Mouse (Mus musculus) MEL (cell line): Measurements from ENCODE around the gene Accs. TPM values are rescaled to one million over a fixed set of nuclear protein-coding genes. Genes with fewer than 3 reads are reported as not detected.
A peak's percentile ranks its signal among the peaks of the same experiment; 100 is the strongest.

Experiments
- DNase-seq: peaks from one replicate; pipeline ENCODE4 v3.0.0; 2011; ENCODE audit warnings: low read depth, low spot score
- H3K27ac ChIP-seq: 2 replicates; pipeline ENCODE4 v1.5.1; 2012; ENCODE audit warnings: low read depth, mild to moderate bottlenecking, control low read depth, low read length, moderate library complexity; ENCODE audit not compliant: control insufficient read depth
- H3K27me3 ChIP-seq, 2 experiments: fragments of 150-350 bp in 1 of 2; sonication (generic) in 1 of 2; 2 replicates each; pipeline ENCODE4 v1.6.1; 2012; ENCODE audit warnings: low read length in 2 of 2, mild to moderate bottlenecking in 2 of 2, improper control_type of control experiment in 1 of 2, moderate library complexity in 1 of 2; ENCODE audit not compliant: insufficient read depth in 2 of 2, control insufficient read depth in 1 of 2
- H3K36me3 ChIP-seq, 2 experiments: 2 replicates each; pipeline ENCODE4 v1.6.1; 2012 to 2014; ENCODE audit warnings: low read length in 2 of 2, improper control_type of control experiment in 1 of 2, inconsistent platforms in 1 of 2, mild to moderate bottlenecking in 1 of 2; ENCODE audit not compliant: insufficient read depth in 2 of 2, control insufficient read depth in 1 of 2
- H3K4me1 ChIP-seq, 2 experiments: fragments of 150-350 bp in 1 of 2; sonication (generic) in 1 of 2; 2 replicates each; pipeline ENCODE4 v1.6.1; 2012; ENCODE audit warnings: low read length in 2 of 2, improper control_type of control experiment in 1 of 2, mild to moderate bottlenecking in 1 of 2; ENCODE audit not compliant: insufficient read depth in 2 of 2, control insufficient read depth in 1 of 2
- H3K4me3 ChIP-seq, 2 experiments: fragments of 150-350 bp in 1 of 2; sonication (generic) in 1 of 2; 2 replicates each; pipeline ENCODE4 v1.5.1; 2012; ENCODE audit warnings: low read depth in 2 of 2, low read length in 2 of 2, mild to moderate bottlenecking in 2 of 2, moderate library complexity in 2 of 2, control low read depth in 1 of 2, improper control_type of control experiment in 1 of 2; ENCODE audit not compliant: control insufficient read depth in 1 of 2, insufficient read depth in 1 of 2
- H3K79me2 ChIP-seq: 2 replicates; pipeline ENCODE4 v1.6.1; 2012; ENCODE audit warnings: mild to moderate bottlenecking, low read length, moderate library complexity; ENCODE audit not compliant: control insufficient read depth, poor library complexity, insufficient read depth
- H3K9ac ChIP-seq: 2 replicates; pipeline ENCODE4 v1.6.1; 2012; ENCODE audit warnings: low read depth, mild to moderate bottlenecking, control low read depth, low read length, moderate library complexity; ENCODE audit not compliant: control insufficient read depth, poor library complexity, severe bottlenecking
- H3K9me3 ChIP-seq: fragments of 150-350 bp; sonication (generic); replicated peaks from 2 replicates; pipeline ENCODE4 v1.6.1; 2012; ENCODE audit warnings: mild to moderate bottlenecking, low read length, improper control_type of control experiment, moderate library complexity; ENCODE audit not compliant: insufficient read depth
- CTCF ChIP-seq, 3 experiments: IDR thresholded peaks in 2 of 3; conservative IDR thresholded peaks in 1 of 3; 2 replicates each; pipeline ENCODE4 v1.5.1; 2011 to 2012; ENCODE audit warnings: low read length in 3 of 3, low read depth in 2 of 3, mild to moderate bottlenecking in 2 of 3, improper control_type of control experiment in 1 of 3, inconsistent platforms in 1 of 3, mixed read lengths in 1 of 3, moderate library complexity in 1 of 3; ENCODE audit not compliant: control insufficient read depth in 1 of 3, insufficient read depth in 1 of 3, poor library complexity in 1 of 3, severe bottlenecking in 1 of 3
- EP300 ChIP-seq, 2 experiments: IDR thresholded peaks; 2 replicates each; pipeline ENCODE4 v1.6.1; 2011; ENCODE audit warnings: improper control_type of control experiment in 2 of 2, low read length in 2 of 2, low read depth in 1 of 2, mild to moderate bottlenecking in 1 of 2
- GABPA ChIP-seq: IDR thresholded peaks from 2 replicates; pipeline ENCODE4 v1.6.1; 2012; ENCODE audit warnings: low read depth, mild to moderate bottlenecking, inconsistent platforms, low read length, improper control_type of control experiment, moderate library complexity
- GATA1 ChIP-seq: IDR thresholded peaks from 2 replicates; pipeline ENCODE4 v1.6.1; 2011; ENCODE audit warnings: low read depth, low read length, improper control_type of control experiment
- HCFC1 ChIP-seq: IDR thresholded peaks from 2 replicates; pipeline ENCODE4 v1.6.1; 2012; ENCODE audit warnings: low read depth, mild to moderate bottlenecking, inconsistent platforms, low read length, improper control_type of control experiment, moderate library complexity
- MAFK ChIP-seq: IDR thresholded peaks from 2 replicates; pipeline ENCODE4 v1.6.1; 2011; ENCODE audit warnings: low read depth, mild to moderate bottlenecking, low read length, improper control_type of control experiment, borderline replicate concordance
- MAX ChIP-seq: IDR thresholded peaks from 2 replicates; pipeline ENCODE4 v1.6.1; 2011; ENCODE audit warnings: low read length, improper control_type of control experiment
- MAZ ChIP-seq: IDR thresholded peaks from 2 replicates; pipeline ENCODE4 v1.6.1; 2012; ENCODE audit warnings: low read depth, mild to moderate bottlenecking, inconsistent platforms, low read length, improper control_type of control experiment
- NELFE ChIP-seq: IDR thresholded peaks from 2 replicates; pipeline ENCODE4 v1.6.1; 2011; ENCODE audit warnings: low read depth, low read length, improper control_type of control experiment
- NRF1 ChIP-seq: IDR thresholded peaks from 2 replicates; pipeline ENCODE4 v1.6.1; 2014; ENCODE audit warnings: low read depth, mild to moderate bottlenecking, inconsistent platforms, low read length, improper control_type of control experiment, moderate library complexity; ENCODE audit not compliant: poor library complexity, insufficient read depth, severe bottlenecking
- POLR2A ChIP-seq, 2 experiments: IDR thresholded peaks; 2 replicates each; pipeline ENCODE4 v1.6.1; 2011 to 2012; ENCODE audit warnings: low read length in 2 of 2, mild to moderate bottlenecking in 2 of 2, control low read depth in 1 of 2, improper control_type of control experiment in 1 of 2, low read depth in 1 of 2, moderate library complexity in 1 of 2; ENCODE audit not compliant: control insufficient read depth in 1 of 2, insufficient read depth in 1 of 2, poor library complexity in 1 of 2
- POLR2AphosphoS2 ChIP-seq: IDR thresholded peaks from 2 replicates; pipeline ENCODE4 v1.6.1; 2011; ENCODE audit warnings: low read length, improper control_type of control experiment
- RCOR1 ChIP-seq: IDR thresholded peaks from 2 replicates; pipeline ENCODE4 v1.6.1; 2012; ENCODE audit warnings: low read depth, mild to moderate bottlenecking, inconsistent platforms, low read length, improper control_type of control experiment
- SMC3 ChIP-seq: IDR thresholded peaks from 2 replicates; pipeline ENCODE4 v1.6.1; 2011; ENCODE audit warnings: low read depth, low read length, improper control_type of control experiment
- TCF12 ChIP-seq: IDR thresholded peaks from 2 replicates; pipeline ENCODE4 v1.6.1; 2014; ENCODE audit warnings: low read depth, mild to moderate bottlenecking, inconsistent platforms, low read length, improper control_type of control experiment, moderate library complexity
- USF1 ChIP-seq: IDR thresholded peaks from 2 replicates; pipeline ENCODE4 v1.6.1; 2014; ENCODE audit warnings: low read depth, mild to moderate bottlenecking, inconsistent platforms, low read length, improper control_type of control experiment, moderate library complexity
- ZC3H11A ChIP-seq: IDR thresholded peaks from 2 replicates; pipeline ENCODE4 v1.6.1; 2012; ENCODE audit warnings: low read depth, mild to moderate bottlenecking, inconsistent platforms, low read length, improper control_type of control experiment
- ZKSCAN1 ChIP-seq: IDR thresholded peaks from 2 replicates; pipeline ENCODE4 v1.6.1; 2012; ENCODE audit warnings: low read depth, mild to moderate bottlenecking, inconsistent platforms, low read length, improper control_type of control experiment, moderate library complexity
- ZMIZ1 ChIP-seq: IDR thresholded peaks from 2 replicates; pipeline ENCODE4 v1.6.1; 2012; ENCODE audit warnings: low read depth, mild to moderate bottlenecking, inconsistent platforms, low read length, improper control_type of control experiment, moderate library complexity
- ZNF384 ChIP-seq: IDR thresholded peaks from 2 replicates; pipeline ENCODE4 v1.6.1; 2012; ENCODE audit warnings: low read depth, mild to moderate bottlenecking, inconsistent platforms, low read length, improper control_type of control experiment
- polyA plus RNA-seq, 2 experiments: library from polyadenylated mRNA; stranded (reverse) in 1 of 2; unstranded in 1 of 2; fragments of >175 nt in 1 of 2; fragments of >200 nt in 1 of 2; gene quantifications; 2 replicates each; pipeline versions ENCODE4 v1.2.1 to v1.2.4; 2012; ENCODE audit warnings: low replicate concordance in 2 of 2, low read depth in 1 of 2; ENCODE audit not compliant: insufficient read length in 2 of 2, insufficient read depth in 1 of 2, missing spikeins in 1 of 2
- total RNA-seq: library from RNA; depleted of rRNA; stranded (reverse); fragments of 300-350 nt; gene quantifications from 2 replicates; pipeline ENCODE4 v1.2.3, GENCODE M21; 2012

Gene Accs
- total and polyA plus RNA-seq, 3 experiments: 1.0 to 4.5 TPM; not detected in 1

DNA sequence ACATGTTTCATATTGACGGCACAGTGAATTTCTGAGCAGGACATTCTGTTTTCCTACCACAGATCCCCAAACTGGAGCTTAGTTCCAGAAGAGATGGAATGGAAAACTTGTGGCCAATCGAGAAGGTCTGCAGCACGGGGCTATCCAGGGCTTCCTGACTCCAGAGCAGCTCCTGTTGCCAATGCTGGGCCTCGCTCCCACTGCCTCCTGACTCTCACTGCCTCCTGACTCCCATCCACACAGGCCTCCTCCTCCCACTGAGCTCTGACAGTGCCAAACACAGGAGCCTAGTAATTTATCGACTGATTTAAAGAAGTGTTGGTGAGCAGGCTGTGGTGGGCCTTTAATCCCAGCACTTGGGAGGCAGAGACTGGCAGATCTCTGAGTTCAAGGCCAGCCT, 41.7 kb downstream of the Accs start:
- Histone ChIP-seq H3K36me3 (peaks cover 3 to 9% of the 10 kb centered on the region in 2 experiments; a peak in 3 of 4 replicates), H3K9me3 (no peaks in the 10 kb centered on the region), H3K4me1 (peaks cover 4 to 6% of the 10 kb centered on the region in 2 experiments), H3K27ac (no peak overlapping the region), H3K9ac (no peak overlapping the region), H3K4me3 (no peak overlapping the region), H3K79me2 (no peaks in the 10 kb centered on the region), H3K27me3 (no peaks in the 10 kb centered on the region)
- TF ChIP-seq TCF12 (no peak), ZMIZ1 (no peak), ZC3H11A (no peak), POLR2A (IDR thresholded peaks at IDR 0.05; ENCODE audit: control insufficient read depth in 1 of 2, insufficient read depth in 1 of 2, low read depth in 1 of 2, low read length in 2 of 2, poor library complexity in 1 of 2) (no peak), SMC3 (no peak), NELFE (no peak), POLR2AphosphoS2 (no peak), RCOR1 (no peak), GATA1 (no peak), NRF1 (no peak), MAFK (no peak), MAX (no peak), USF1 (no peak)
- TF ChIP-seq, all 39 proteins: peak for 0
- DNase-seq: no peak

DNA sequence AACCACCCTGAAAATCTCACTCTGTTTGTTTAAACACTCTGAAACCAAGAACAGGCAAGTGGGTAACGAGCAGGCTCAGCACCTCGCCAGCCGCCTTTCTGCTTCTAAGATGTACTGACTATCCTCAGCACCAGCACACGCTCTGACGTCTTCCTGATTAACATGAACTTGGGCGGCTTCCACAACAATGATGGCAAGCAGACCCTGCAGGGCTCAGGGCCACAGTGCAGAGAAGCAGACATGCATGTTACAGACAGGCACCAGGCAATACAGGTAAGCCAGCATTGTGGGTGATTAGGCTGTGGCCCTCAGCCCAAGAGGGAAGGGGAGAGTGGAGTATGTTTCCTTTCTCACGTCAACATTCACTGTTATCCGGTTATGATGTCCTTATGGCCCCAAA, 42.3 kb downstream of the Accs start:
- H3K9me3 ChIP-seq: no peaks in the 10 kb centered on the region
- H3K4me3 ChIP-seq: no peak overlapping the region
- H3K27me3 ChIP-seq: no peaks in the 10 kb centered on the region
- peaks cover 5 to 9% of the 10 kb centered on the region in 2 experiments for H3K4me1 ChIP-seq
- no peak overlapping the region for H3K9ac ChIP-seq
- peaks cover 3 to 13% of the 10 kb centered on the region in 2 experiments; a peak in 3 of 4 replicates for H3K36me3 ChIP-seq
- H3K27ac ChIP-seq: no peak overlapping the region
- no peak for DNase-seq
- TF ChIP-seq MAX (no peak), USF1 (no peak), MAZ (no peak), ZNF384 (no peak), ZKSCAN1 (no peak)
- no peaks in the 10 kb centered on the region for H3K79me2 ChIP-seq

DNA sequence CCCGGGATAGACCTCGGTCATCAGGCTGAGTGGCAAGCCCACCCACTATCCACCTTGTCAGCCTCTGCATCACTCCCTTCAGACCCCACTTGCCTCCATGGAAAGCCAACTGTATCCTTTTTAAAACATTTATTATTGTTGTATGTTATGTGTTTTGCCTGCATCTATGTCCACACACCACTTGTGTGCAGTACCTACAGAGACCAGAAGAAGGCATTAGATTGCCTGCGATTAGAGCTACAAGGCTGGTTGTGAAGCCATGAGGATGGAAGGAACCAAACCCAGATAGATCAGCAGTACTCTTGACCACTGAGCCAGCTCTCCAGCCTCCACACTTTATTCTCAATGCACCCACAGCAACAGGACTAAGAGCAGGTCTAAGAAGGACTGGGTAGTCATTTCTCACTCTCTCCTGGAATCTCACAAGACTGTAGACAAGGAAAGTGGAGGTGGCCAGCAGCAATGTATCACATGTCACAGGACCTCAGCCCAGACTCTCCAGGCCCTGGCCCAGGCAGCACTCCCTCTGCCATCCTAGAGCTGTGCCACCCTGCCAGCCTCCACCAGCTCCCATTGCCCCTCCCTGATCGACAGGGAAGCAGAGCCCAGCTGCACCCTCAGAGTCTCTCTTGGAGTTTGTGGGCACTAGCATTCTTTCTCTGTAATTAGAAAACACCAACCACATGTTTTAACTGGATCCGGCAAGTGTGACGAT, 43.1 kb downstream of the Accs start:
- H3K27ac ChIP-seq: no peak overlapping the region
- no peak overlapping the region for H3K9ac ChIP-seq
- peaks cover 3 to 13% of the 10 kb centered on the region in 2 experiments; a peak in 3 of 4 replicates for H3K36me3 ChIP-seq
- peaks cover 5 to 9% of the 10 kb centered on the region in 2 experiments for H3K4me1 ChIP-seq
- DNase-seq: no peak
- H3K9me3 ChIP-seq: no peaks in the 10 kb centered on the region
- H3K4me3 ChIP-seq: no peak overlapping the region
- no peak for TF ChIP-seq EP300 (IDR thresholded peaks at IDR 0.05; ENCODE audit: low read depth in 1 of 2, low read length in 2 of 2)
- peak in 1 of 3 experiments; percentile 10; a peak in 1 of 6 replicates for TF ChIP-seq CTCF (IDR thresholded peaks at IDR 0.05 in 2 of 3, conservative IDR thresholded peaks at IDR 0.05 in 1 of 3; ENCODE audit: control insufficient read depth in 1 of 3, insufficient read depth in 1 of 3, low read depth in 2 of 3, low read length in 3 of 3, poor library complexity in 1 of 3, severe bottlenecking in 1 of 3)
- no peak for TF ChIP-seq HCFC1
- no peak for TF ChIP-seq POLR2A (IDR thresholded peaks at IDR 0.05; ENCODE audit: control insufficient read depth in 1 of 2, insufficient read depth in 1 of 2, low read depth in 1 of 2, low read length in 2 of 2, poor library complexity in 1 of 2)
- TF ChIP-seq POLR2AphosphoS2: no peak
- TF ChIP-seq GABPA: no peak
- no peaks in the 10 kb centered on the region for H3K27me3 ChIP-seq
- no peaks in the 10 kb centered on the region for H3K79me2 ChIP-seq
